Comparison of ENCODE assay signal across 9 mouse cellular contexts in the genomic region with DNA sequence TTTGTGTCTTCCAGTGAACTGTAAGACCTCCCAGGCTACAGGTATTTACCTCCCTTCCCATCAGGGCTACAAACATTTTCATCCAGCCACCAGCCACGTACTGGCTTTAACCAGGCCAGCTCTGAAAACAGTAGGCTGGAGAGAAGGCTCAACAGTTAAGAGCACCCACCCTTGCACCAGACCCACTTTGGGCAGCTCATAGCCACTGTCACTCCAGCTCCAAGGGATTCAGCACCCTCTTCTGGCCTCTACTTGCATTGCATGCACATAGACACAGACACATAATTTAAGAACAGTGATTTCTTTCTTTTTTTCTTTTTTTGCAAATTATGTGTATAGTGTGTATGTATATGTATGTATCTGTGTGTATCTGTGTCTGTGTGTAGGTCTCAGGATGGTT. TPM values are rescaled to one million over a fixed set of nuclear protein-coding genes. Genes with fewer than 3 reads are reported as not detected.
A peak's percentile ranks its signal among the peaks of the same experiment; 100 is the strongest.
DNase-seq lines count a peak whose midpoint lies in the region; ATAC-seq and TF ChIP-seq lines count a peak whose summit lies in the region.
"Had no signal": no experiment of that assay in that cellular context is flagged by ENCODE, and none has a peak within 500 bp of the region (broad histone marks: within the 10 kb centered on the region; RNA-seq: fewer than 3 reads in every experiment).

No protein-coding gene starts in this region.

- WGBS in neural tube, embryonic 15.5 days = 37% methylated on average over 1 of the region's 1 CpGs

- no peak overlapping the region for H3K9ac ChIP-seq in neural tube, embryonic 15.5 days (replicated peaks)

- H3K9me3 ChIP-seq in neural tube, embryonic 15.5 days (replicated peaks) = no peaks in the 10 kb centered on the region

- no peak overlapping the region for H3K4me3 ChIP-seq in gastrocnemius, adult 2 months
- no peak overlapping the region for H3K4me3 ChIP-seq in neural tube, embryonic 15.5 days (replicated peaks)

- H3K4me2 ChIP-seq in neural tube, embryonic 15.5 days = no peak overlapping the region

- TF ChIP-seq CTCF in gastrocnemius, adult 2 months (IDR thresholded peaks at IDR 0.05) = peak; percentile 66

- no peaks in the 10 kb centered on the region for H3K27me3 ChIP-seq in neural tube, embryonic 15.5 days (replicated peaks)

- DNase-seq in gastrocnemius, adult 2 months = no peak
- DNase-seq in gastrocnemius, adult 8-10 months (ENCODE audit: low spot score in 2 of 2) = no peak
- DNase-seq in neural tube, embryonic 10.5 days (ENCODE audit: extremely low spot score, low spot score) = peak; percentile 28
- DNase-seq in adrenal gland, postnatal 14 days = peak; percentile 63
- DNase-seq in kidney, postnatal 14 days = peak; percentile 65
- DNase-seq in retina, postnatal 1 day = peak; percentile 83
- no peak for DNase-seq in layer of hippocampus, adult 9-11 months

- no peaks in the 10 kb centered on the region for H3K36me3 ChIP-seq in neural tube, embryonic 15.5 days

- intact Hi-C loops in gastrocnemius, adult 2 months (cut with DNase I) = no loop called here

- H3K4me1 ChIP-seq in neural tube, embryonic 15.5 days = no peaks in the 10 kb centered on the region

- ATAC-seq in neural tube, embryonic 15.5 days (ENCODE audit: low FRiP score) = no peak

- no peak overlapping the region for H3K27ac ChIP-seq in gastrocnemius, adult 2 months
- no peak overlapping the region for H3K27ac ChIP-seq in neural tube, embryonic 15.5 days (replicated peaks)

RNA-seq across cellular contexts. Expression of gene Oasl2, which starts 5.7 kb away (rescaled TPM):
- total RNA-seq in gastrocnemius, adult 2 months (2021) = 1 to 10 TPM; 1.1 to 2.0 TPM
- total RNA-seq in gastrocnemius, adult 8-10 months (2022) = 1 to 10 TPM in 2 of 4 experiments, under 1 TPM in 2; 0.19 to 1.6 (median 0.86) TPM
- 4.2 and 22.0 TPM in 2 replicates for polyA plus RNA-seq in neural tube, embryonic 15.5 days (2015; fragmentation: Nextera tagmentation; extraction: Ambion mirVana)
- total RNA-seq in adrenal gland, postnatal 14 days (2021) = 6.5 and 7.7 TPM in 2 replicates

RNA-seq across cellular contexts. Expression of gene Oasl1, which starts 20.6 kb away (rescaled TPM):
- under 1 TPM in 1 of 2 experiments, not detected in 1; 0.64 TPM for total RNA-seq in gastrocnemius, adult 2 months (2021)
- total RNA-seq in gastrocnemius, adult 8-10 months (2022) = not detected
- polyA plus RNA-seq in neural tube, embryonic 15.5 days (2015; fragmentation: Nextera tagmentation; extraction: Ambion mirVana) = 0.79 and 1.2 TPM in 2 replicates
- total RNA-seq in adrenal gland, postnatal 14 days (2021) = 0.83 and 1.5 TPM in 2 replicates
- total RNA-seq: layer of hippocampus, postnatal 14 days had no signal

RNA-seq across cellular contexts. Expression of gene 2210016L21Rik, which starts 39.5 kb away (rescaled TPM):
- 10 to 100 TPM; 24.7 to 26.6 TPM for total RNA-seq in gastrocnemius, adult 2 months (2021)
- total RNA-seq in gastrocnemius, adult 8-10 months (2022) = 10 to 100 TPM; 16.9 to 29.0 (median 26.0) TPM
- polyA plus RNA-seq in neural tube, embryonic 15.5 days (2015; fragmentation: Nextera tagmentation; extraction: Ambion mirVana) = 138 and 147 TPM in 2 replicates
- total RNA-seq in adrenal gland, postnatal 14 days (2021) = 36.2 and 36.3 TPM in 2 replicates

RNA-seq across cellular contexts. Expression of gene Gm9936, which starts 43.9 kb away (rescaled TPM):
- total RNA-seq in gastrocnemius, adult 2 months (2021) = not detected
- not detected for total RNA-seq in gastrocnemius, adult 8-10 months (2022)
- polyA plus RNA-seq in neural tube, embryonic 15.5 days (2015; fragmentation: Nextera tagmentation; extraction: Ambion mirVana) = 2.0 and 2.1 TPM in 2 replicates
- total RNA-seq in adrenal gland, postnatal 14 days (2021) = not detected in 2 replicates

RNA-seq across cellular contexts. Expression of gene 4930519G04Rik, which starts 48.9 kb away (rescaled TPM):
- not detected for total RNA-seq in gastrocnemius, adult 2 months (2021)
- not detected for total RNA-seq in gastrocnemius, adult 8-10 months (2022)
- not detected in 2 replicates for polyA plus RNA-seq in neural tube, embryonic 15.5 days (2015; fragmentation: Nextera tagmentation; extraction: Ambion mirVana)
- total RNA-seq in adrenal gland, postnatal 14 days (2021) = not detected in 2 replicates
- total RNA-seq: layer of hippocampus, postnatal 14 days had no signal

Comparison
In these comparisons a context has a peak if more than half of its experiments do, and no peak if none do; other contexts are left out.
1. DNase-seq: peak in neural tube, embryonic 10.5 days (single experiment), adrenal gland, postnatal 14 days (single experiment), kidney, postnatal 14 days (single experiment) and retina, postnatal 1 day (single experiment); none in gastrocnemius, adult 2 months (single experiment), gastrocnemius, adult 8-10 months (0 of 2) and layer of hippocampus, adult 9-11 months (single experiment).